Mouse (Mus musculus) neural tube, embryonic 14.5 days (tissue): ENCODE data around the gene Frem1. TPM values are rescaled to one million over a fixed set of nuclear protein-coding genes. Genes with fewer than 3 reads are reported as not detected.
A peak's percentile ranks its signal among the peaks of the same experiment; 100 is the strongest.

Source experiments
- ATAC-seq: fragments of 200-750 bp; cut with Nextera tagmentation; 2 replicates; pipeline ENCODE4 v1.8.0; 2017; ENCODE audit warnings: low read depth, mild to moderate bottlenecking, moderate TSS enrichment, moderate library complexity
- H3K27ac ChIP-seq: fragments of 300-500 bp; sonication (generic); 2 replicates; pipeline ENCODE4 v1.5.1; 2014; ENCODE audit warnings: low read depth, mild to moderate bottlenecking, control low read depth, low read length, moderate library complexity, mixed read lengths
- H3K27me3 ChIP-seq: fragments of 300-500 bp; sonication (generic); 2 replicates; pipeline ENCODE4 v1.6.1; 2014; ENCODE audit warnings: low read length; ENCODE audit not compliant: control insufficient read depth, insufficient read depth
- H3K36me3 ChIP-seq: fragments of 300-500 bp; sonication (generic); 2 replicates; pipeline ENCODE4 v1.6.1; 2014; ENCODE audit warnings: low read length, mixed read lengths; ENCODE audit not compliant: control insufficient read depth, insufficient read depth
- H3K4me1 ChIP-seq: fragments of 300-500 bp; sonication (generic); 2 replicates; pipeline ENCODE4 v1.6.1; 2014; ENCODE audit warnings: low read length; ENCODE audit not compliant: control insufficient read depth, insufficient read depth
- H3K4me2 ChIP-seq: fragments of 300-500 bp; sonication (generic); 2 replicates; pipeline ENCODE4 v1.6.1; 2014; ENCODE audit warnings: mild to moderate bottlenecking, low read depth, low read length, control low read depth
- H3K4me3 ChIP-seq: fragments of 300-500 bp; sonication (generic); 2 replicates; pipeline ENCODE4 v1.5.1; 2014; ENCODE audit warnings: low read depth, low read length, control low read depth, mixed read lengths
- H3K9ac ChIP-seq: fragments of 300-500 bp; sonication (generic); replicated peaks from 2 replicates; pipeline ENCODE4 v1.6.1; 2014; ENCODE audit warnings: low read depth, mild to moderate bottlenecking, control low read depth, low read length, mixed read lengths
- H3K9me3 ChIP-seq: fragments of 300-500 bp; sonication (generic); 2 replicates; pipeline ENCODE4 v1.6.1; 2016; ENCODE audit warnings: low read length; ENCODE audit not compliant: control insufficient read depth
- WGBS: fragments of 180-500 bp; shearing (Covaris S2); extraction: QIAGEN DNeasy Blood & Tissue Kit; methylation state at CpG from one replicate; pipeline ENCODE4 v1.1.7; 2014; 5-methylcytosine and 5-hydroxymethylcytosine counted together
- polyA plus RNA-seq: library from polyadenylated mRNA; unstranded; fragments of >200 nt; fragmentation: Nextera tagmentation; extraction: Ambion mirVana; gene quantifications from 2 replicates; pipeline ENCODE4 v1.2.1, GENCODE M21; 2014

The Frem1 gene
- polyA plus RNA-seq, 1 experiment from 2014 or later = 2.9 TPM

- Histone ChIP-seq H3K36me3 (no peaks in the 10 kb centered on the region), H3K4me1 (no peaks in the 10 kb centered on the region), H3K4me2 (no peak overlapping the region), H3K9me3 (no peaks in the 10 kb centered on the region), H3K27ac (no peak overlapping the region), H3K9ac (no peak overlapping the region), H3K27me3 (no peaks in the 10 kb centered on the region), H3K4me3 (no peak overlapping the region)
- WGBS = 77% methylated on average over 2 of the region's 2 CpGs
- no peak for ATAC-seq
Observed at GRCm38 (mm10) chr4:82891566-82891965, 160.6 kb downstream of the Frem1 start.

- Histone ChIP-seq H3K36me3 (no peaks in the 10 kb centered on the region), H3K4me3 (no peak overlapping the region), H3K4me1 (no peaks in the 10 kb centered on the region), H3K4me2 (no peak overlapping the region), H3K27ac (no peak overlapping the region), H3K27me3 (no peaks in the 10 kb centered on the region), H3K9ac (no peak overlapping the region), H3K9me3 (no peaks in the 10 kb centered on the region)
- 65% methylated on average over 7 of the region's 7 CpGs for WGBS
- ATAC-seq = peak; percentile 17; the same call in 1 of the 2 replicates
Observed at GRCm38 (mm10) chr4:82891049-82891448, 161.1 kb downstream of the Frem1 start.

DNA sequence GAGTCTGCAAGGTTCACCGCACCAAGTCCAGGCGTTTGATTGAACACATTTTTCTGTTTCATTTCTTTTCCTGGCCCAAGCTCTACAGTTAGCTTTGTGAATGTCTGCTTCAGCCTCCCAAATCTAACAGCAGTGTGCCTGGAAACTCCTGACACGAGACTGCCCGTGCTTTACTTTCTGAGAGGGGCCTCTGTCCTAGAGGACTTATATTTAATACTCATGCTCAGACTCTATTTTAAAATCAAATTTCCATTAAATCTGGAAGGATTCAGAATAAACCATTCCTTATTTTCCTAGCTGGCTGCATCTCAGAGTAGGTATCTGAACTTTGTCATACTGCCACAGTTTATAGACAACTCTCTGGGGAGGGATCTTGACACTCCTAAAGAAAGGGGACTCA is 161.6 kb downstream of the Frem1 start:
- no peak overlapping the region for H3K9ac ChIP-seq
- H3K27ac ChIP-seq = no peak overlapping the region
- no peaks in the 10 kb centered on the region for H3K9me3 ChIP-seq
- no peaks in the 10 kb centered on the region for H3K4me1 ChIP-seq
- H3K4me3 ChIP-seq = no peak overlapping the region
- no peak for ATAC-seq
- H3K4me2 ChIP-seq = no peak overlapping the region
- no peaks in the 10 kb centered on the region for H3K36me3 ChIP-seq
- 84% methylated on average over 4 of the region's 4 CpGs for WGBS
- no peaks in the 10 kb centered on the region for H3K27me3 ChIP-seq

GRCm38 (mm10) chr4:82886148-82886547 is 166.0 kb downstream of the Frem1 start:
- no peak overlapping the region for H3K4me3 ChIP-seq
- no peaks in the 10 kb centered on the region for H3K4me1 ChIP-seq
- no peaks in the 10 kb centered on the region for H3K9me3 ChIP-seq
- ATAC-seq = no peak
- H3K9ac ChIP-seq = no peak overlapping the region
- 64% methylated on average over 2 of the region's 2 CpGs for WGBS
- H3K4me2 ChIP-seq = no peak overlapping the region
- no peaks in the 10 kb centered on the region for H3K36me3 ChIP-seq
- H3K27me3 ChIP-seq = no peaks in the 10 kb centered on the region
- H3K27ac ChIP-seq = no peak overlapping the region

DNA sequence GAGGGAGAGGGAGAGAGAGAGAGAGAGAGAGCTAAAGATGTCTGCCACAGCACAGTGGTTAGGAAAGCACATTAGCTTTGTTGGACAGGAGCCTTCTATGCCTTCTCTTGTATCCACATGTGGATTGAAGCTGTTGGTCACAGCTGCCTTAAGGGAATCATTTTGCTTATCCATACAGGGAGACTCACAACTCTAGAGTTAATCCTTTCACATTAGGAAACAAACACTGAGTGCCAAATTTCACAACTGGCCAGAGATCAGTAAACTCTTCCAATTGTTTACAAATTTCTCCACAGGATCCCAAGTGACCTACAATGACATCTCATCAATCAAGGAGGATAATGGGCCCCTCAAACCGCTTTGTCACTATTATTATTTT is 166.6 kb downstream of the Frem1 start:
- no peak overlapping the region for H3K4me3 ChIP-seq
- H3K27ac ChIP-seq = no peak overlapping the region
- no peak overlapping the region for H3K9ac ChIP-seq
- no peak for ATAC-seq
- H3K36me3 ChIP-seq = no peaks in the 10 kb centered on the region
- H3K27me3 ChIP-seq = no peaks in the 10 kb centered on the region
- H3K4me1 ChIP-seq = no peaks in the 10 kb centered on the region
- WGBS = 35% methylated on average over 1 of the region's 1 CpGs
- no peak overlapping the region for H3K4me2 ChIP-seq
- no peaks in the 10 kb centered on the region for H3K9me3 ChIP-seq

DNA sequence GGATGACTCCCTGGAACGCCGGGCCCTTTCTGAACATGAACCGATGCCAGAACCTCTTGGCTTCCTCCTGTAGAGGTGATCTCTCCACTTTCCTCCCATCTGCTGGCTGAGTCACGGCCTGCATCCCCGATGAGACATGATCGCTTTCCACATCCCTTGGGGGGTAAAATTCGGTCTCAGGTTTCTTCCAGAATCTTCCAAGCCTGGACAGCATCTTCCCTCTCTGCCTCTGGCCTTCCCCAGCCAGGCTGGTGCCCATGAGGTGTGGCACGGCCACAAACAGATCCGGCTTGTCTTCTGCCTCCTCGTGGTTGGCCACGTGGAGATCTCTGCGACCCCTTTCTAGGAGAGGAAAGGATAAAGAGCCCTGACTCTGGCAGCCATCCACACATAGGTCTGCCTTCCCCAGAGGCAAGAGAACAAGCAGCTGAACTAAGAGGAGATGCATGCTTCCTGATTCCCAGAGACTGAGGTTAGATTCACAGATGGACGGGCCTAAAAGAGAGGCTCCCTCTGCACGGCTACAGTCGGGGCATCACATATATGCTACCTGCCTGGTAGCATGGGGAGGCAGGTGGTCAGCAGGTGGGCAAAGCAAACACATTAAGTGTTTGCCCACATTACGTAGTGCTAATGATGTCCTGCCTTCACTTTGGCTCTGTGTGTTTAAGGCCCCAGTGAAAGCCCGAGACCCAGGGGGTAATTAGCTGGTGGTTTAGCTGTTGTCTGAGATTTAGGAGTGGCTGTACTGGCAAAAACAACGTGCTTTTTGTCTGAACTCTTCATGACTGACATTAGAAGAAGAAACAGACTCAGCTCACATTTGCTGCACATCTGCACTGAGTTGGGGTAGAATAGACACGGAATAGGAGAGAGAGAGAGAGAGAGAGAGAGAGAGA is 167.3 kb downstream of the Frem1 start, which contains the start of gene Cer1:
Gene Cer1, minus strand, starts transcription at position 513 of the 899 bp plus-strand sequence.
- Histone ChIP-seq H3K4me1 (no peaks in the 10 kb centered on the region), H3K9me3 (no peaks in the 10 kb centered on the region), H3K27ac (no peak within 1 kb of the TSS), H3K4me2 (no peak within 1 kb of the TSS), H3K9ac (no peak within 1 kb of the TSS), H3K4me3 (no peak within 1 kb of the TSS), H3K36me3 (no peaks in the 10 kb centered on the region), H3K27me3 (no peaks in the 10 kb centered on the region)
- WGBS = 62% methylated on average over 18 of the region's 19 CpGs
- ATAC-seq = no peak

DNA sequence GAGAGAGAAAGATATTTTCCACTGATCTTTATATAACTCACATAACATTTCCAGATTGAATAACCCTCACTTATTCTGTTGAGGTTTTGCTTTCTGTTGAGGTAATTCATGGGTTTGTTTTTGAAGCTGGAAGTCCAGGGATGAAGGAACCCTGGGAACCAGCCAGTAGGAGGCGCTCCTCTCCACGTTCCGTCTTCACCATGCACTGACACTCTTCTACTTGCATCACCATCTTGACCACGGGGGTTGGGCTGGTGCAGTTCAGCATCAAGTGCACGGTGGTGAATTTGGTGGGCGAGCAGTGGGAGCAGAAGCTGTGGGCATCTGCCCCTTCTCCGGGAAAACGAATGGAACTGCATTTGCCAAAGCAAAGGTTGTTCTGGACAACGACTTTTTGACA is 169.6 kb downstream of the Frem1 start:
- Histone ChIP-seq H3K27ac (no peak overlapping the region), H3K4me2 (no peak overlapping the region), H3K9ac (no peak overlapping the region), H3K4me3 (no peak overlapping the region), H3K4me1 (no peaks in the 10 kb centered on the region), H3K36me3 (no peaks in the 10 kb centered on the region), H3K9me3 (no peaks in the 10 kb centered on the region), H3K27me3 (no peaks in the 10 kb centered on the region)
- no peak for ATAC-seq
- 86% methylated on average over 9 of the region's 9 CpGs for WGBS

GRCm38 (mm10) chr4:82881366-82881765 is 170.8 kb downstream of the Frem1 start:
- 81% methylated on average over 3 of the region's 3 CpGs for WGBS
- H3K27me3 ChIP-seq = no peaks in the 10 kb centered on the region
- ATAC-seq = no peak
- H3K4me1 ChIP-seq = no peaks in the 10 kb centered on the region
- H3K9me3 ChIP-seq = no peaks in the 10 kb centered on the region
- H3K4me3 ChIP-seq = no peak overlapping the region
- no peak overlapping the region for H3K27ac ChIP-seq
- H3K4me2 ChIP-seq = no peak overlapping the region
- no peak overlapping the region for H3K9ac ChIP-seq
- H3K36me3 ChIP-seq = no peaks in the 10 kb centered on the region

DNA sequence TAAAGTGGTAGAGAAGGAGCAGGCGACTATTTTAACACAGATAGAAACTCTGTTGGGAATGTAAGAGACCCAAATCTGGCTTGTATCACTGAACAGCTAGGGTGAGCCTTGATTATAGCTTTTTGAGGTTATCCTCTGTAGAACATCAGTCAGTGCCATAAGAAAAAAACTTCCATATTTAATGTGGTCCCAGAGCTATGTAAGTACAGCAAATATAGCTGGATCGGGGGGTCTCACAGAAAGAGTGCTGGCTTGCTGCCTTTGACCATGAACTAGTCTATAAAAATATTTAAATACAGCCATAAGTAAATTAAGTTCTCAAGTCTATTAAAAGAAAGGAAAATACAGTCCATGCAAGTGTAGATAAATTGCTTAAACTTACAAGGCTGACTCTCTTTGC is 171.9 kb downstream of the Frem1 start:
- H3K36me3 ChIP-seq = no peaks in the 10 kb centered on the region
- no peak overlapping the region for H3K27ac ChIP-seq
- H3K4me3 ChIP-seq = no peak overlapping the region
- no peak overlapping the region for H3K9ac ChIP-seq
- no peaks in the 10 kb centered on the region for H3K27me3 ChIP-seq
- H3K9me3 ChIP-seq = no peaks in the 10 kb centered on the region
- H3K4me1 ChIP-seq = no peaks in the 10 kb centered on the region
- no peak for ATAC-seq
- 87% methylated on average over 2 of the region's 2 CpGs for WGBS
- H3K4me2 ChIP-seq = no peak overlapping the region
